Mouse (Mus musculus) small intestine, adult 2 months (tissue): Measurements from ENCODE around the gene Dhps. TPM values are rescaled to one million over a fixed set of nuclear protein-coding genes. Genes with fewer than 3 reads are reported as not detected.
A peak's percentile ranks its signal among the peaks of the same experiment; 100 is the strongest.

Source experiments
- H3K27ac ChIP-seq: fragments of 200-500 bp; 2 replicates; pipeline ENCODE4 v1.5.1; 2012; ENCODE audit warnings: low read depth, low read length, control low read depth, inconsistent platforms; ENCODE audit not compliant: insufficient read depth
- H3K27me3 ChIP-seq: fragments of 200-500 bp; 2 replicates; pipeline ENCODE4 v1.6.1; 2012; ENCODE audit warnings: mild to moderate bottlenecking, moderate library complexity, low read length, inconsistent platforms; ENCODE audit not compliant: control insufficient read depth, insufficient read depth
- H3K36me3 ChIP-seq: fragments of 200-500 bp; 2 replicates; pipeline ENCODE4 v1.6.1; 2012; ENCODE audit warnings: mild to moderate bottlenecking, low read length, control low read depth, inconsistent platforms; ENCODE audit not compliant: control insufficient read depth, insufficient read depth
- H3K4me1 ChIP-seq: fragments of 200-500 bp; 2 replicates; pipeline ENCODE4 v1.6.1; 2012; ENCODE audit warnings: low read length, inconsistent platforms, mixed read lengths; ENCODE audit not compliant: control insufficient read depth, insufficient read depth, insufficient read length
- H3K4me3 ChIP-seq: fragments of 200-500 bp; 2 replicates; pipeline ENCODE4 v1.5.1; 2012; ENCODE audit warnings: low read depth, mild to moderate bottlenecking, control low read depth, inconsistent platforms, low read length, moderate library complexity
- CTCF ChIP-seq: fragments of 200-500 bp; IDR thresholded peaks from 2 replicates; pipeline ENCODE4 v1.5.1; 2012; ENCODE audit warnings: low read depth, mild to moderate bottlenecking, control low read depth, inconsistent platforms, low read length, moderate library complexity, mixed read lengths; ENCODE audit not compliant: insufficient replicate concordance, insufficient read length; ENCODE audit errors: extremely low read depth
- POLR2A ChIP-seq: fragments of 200-500 bp; IDR thresholded peaks from 2 replicates; pipeline ENCODE4 v1.6.1; 2012; ENCODE audit warnings: low read depth, mild to moderate bottlenecking, control low read depth, inconsistent platforms, low read length, moderate library complexity
- WGBS: fragments of 180-500 bp; shearing (Covaris S2); methylation state at CpG from one replicate; pipeline ENCODE4 v1.1.7; 2018; 5-methylcytosine and 5-hydroxymethylcytosine counted together
- polyA plus RNA-seq: library from polyadenylated mRNA; depleted of rRNA; stranded (reverse); fragments of >200 nt; gene quantifications from 2 replicates; pipeline ENCODE4 v1.2.3, GENCODE M21; 2012; rRNA removed

Gene Dhps
- polyA plus RNA-seq = 34.8 and 47.2 TPM in 2 replicates

DNA sequence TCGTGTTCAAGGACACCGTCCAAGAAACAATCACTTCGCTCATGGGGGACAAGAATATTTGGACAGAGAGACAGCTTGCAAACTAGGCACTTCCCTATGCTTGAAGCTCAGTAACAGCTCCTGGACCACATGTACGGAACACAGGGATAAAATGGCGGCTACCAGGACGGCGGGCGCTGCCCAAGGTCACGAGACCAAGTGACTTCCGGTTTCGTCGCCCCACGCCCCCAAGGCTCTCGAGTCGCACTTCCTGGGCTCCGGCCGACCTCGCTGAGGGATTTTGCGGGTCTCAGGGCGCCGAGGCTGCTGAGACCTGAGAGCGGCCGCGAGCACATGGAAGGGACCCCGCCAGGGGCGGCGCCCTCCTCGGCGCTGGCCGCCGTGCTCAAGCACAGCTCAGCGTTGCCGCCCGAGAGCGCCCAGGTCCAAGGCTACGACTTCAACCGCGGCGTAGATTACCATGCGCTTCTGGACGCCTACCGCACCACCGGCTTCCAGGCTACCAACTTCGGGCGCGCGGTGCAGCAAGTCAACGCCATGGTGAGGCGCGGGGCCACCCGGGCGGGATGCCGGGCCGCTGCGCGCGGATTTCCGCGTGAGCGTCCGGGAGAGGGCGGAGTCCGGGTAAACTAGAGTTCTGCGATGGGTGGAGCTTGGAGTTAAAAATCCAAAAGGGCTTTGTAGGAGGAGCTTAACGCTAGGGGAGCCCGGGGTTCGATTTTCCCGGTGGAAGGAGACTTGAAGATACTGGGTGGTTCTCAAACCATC is at the start of gene Dhps:
Gene Dhps, plus strand, starts transcription at position 244 of the 768 bp plus-strand sequence.
- no peak for TF ChIP-seq CTCF
- peak; percentile 84 for TF ChIP-seq POLR2A
- no peaks in the 10 kb centered on the region for H3K27me3 ChIP-seq
- H3K4me3 ChIP-seq = peak within 1 kb of the TSS; percentile 74
- peaks cover 26% of the 10 kb centered on the region for H3K36me3 ChIP-seq
- WGBS = under 1% methylated on average over 68 of the region's 68 CpGs
- H3K4me1 ChIP-seq = peaks cover 12% of the 10 kb centered on the region; the same call in 1 of the 2 replicates
- peak within 1 kb of the TSS; percentile 93 for H3K27ac ChIP-seq

DNA sequence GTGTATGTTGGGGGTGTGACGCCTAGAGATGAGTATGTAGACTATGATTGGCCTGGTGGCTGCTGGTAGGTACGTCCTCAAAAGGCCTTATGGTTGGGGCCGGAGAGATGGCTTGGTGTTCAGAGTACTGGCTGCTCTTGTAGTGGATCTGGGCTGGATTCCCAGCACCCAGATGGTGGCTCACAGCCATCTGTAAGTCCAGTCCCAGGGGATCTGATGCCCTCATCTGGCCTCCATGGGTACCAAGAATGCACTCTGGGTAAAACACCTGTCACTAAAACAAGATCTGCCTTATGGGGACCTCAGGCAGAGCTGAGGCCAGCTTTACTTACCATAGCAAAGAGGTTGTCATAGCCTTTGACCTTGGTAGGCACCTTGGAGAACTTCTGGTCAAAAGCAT is 47.7 kb upstream of the Dhps start:
- peaks cover 27% of the 10 kb centered on the region for H3K36me3 ChIP-seq
- no peaks in the 10 kb centered on the region for H3K27me3 ChIP-seq
- no peak overlapping the region for H3K4me3 ChIP-seq
- H3K27ac ChIP-seq = no peak overlapping the region
- H3K4me1 ChIP-seq = peaks cover 19% of the 10 kb centered on the region
- TF ChIP-seq CTCF = no peak
- no peak for TF ChIP-seq POLR2A
- WGBS = 89% methylated on average over 3 of the region's 3 CpGs

DNA sequence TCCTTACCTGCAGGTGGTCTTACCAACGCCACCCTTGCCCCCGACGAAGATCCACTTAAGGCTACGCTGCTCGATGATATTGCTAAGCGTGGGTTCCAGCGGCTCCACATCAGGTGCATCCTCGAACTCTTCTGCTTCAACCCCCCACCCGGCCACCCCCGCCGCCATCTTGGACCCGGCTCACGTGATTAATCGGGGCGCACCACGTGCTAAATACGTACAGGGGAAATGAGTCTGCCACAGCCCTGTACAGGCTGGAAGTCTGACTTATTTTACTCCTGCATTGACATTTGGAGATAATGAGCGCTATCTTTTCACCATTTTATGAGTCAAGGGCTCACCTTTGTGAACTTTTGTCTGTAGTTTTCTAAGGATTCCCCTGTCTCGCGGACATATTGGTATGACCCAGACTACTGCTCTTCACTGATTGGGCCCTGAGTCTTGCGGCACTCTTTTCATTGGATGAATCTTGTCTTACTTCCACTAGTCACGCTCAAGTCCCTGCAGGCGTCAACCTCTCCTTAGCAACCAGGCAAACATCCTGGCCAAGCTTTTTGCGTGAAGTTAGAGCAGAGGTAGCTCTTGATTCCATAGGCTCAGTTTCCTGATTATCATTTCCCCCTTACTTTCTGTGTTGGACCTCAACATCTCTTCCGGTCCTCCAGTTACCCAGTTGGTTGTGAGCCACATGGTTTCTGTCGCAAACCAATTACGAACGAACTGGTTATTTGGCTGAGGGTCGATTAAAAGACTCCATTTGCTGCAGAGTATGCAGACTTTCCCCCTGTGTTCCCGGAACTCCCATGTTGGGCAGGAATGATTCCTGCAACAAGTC is 46.2 kb upstream of the Dhps start, which contains the start of gene Asna1:
Gene Asna1, minus strand, starts transcription at position 184 of the 835 bp plus-strand sequence.
- Histone ChIP-seq H3K36me3 (peaks cover 21% of the 10 kb centered on the region), H3K27ac (peak within 1 kb of the TSS; percentile 75), H3K4me1 (peaks cover 19% of the 10 kb centered on the region), H3K4me3 (peak within 1 kb of the TSS; percentile 83), H3K27me3 (no peaks in the 10 kb centered on the region)
- WGBS = 1% methylated on average over 30 of the region's 30 CpGs
- TF ChIP-seq CTCF (no peak), POLR2A (peak; percentile 39; the same call in 1 of the 2 replicates)

DNA sequence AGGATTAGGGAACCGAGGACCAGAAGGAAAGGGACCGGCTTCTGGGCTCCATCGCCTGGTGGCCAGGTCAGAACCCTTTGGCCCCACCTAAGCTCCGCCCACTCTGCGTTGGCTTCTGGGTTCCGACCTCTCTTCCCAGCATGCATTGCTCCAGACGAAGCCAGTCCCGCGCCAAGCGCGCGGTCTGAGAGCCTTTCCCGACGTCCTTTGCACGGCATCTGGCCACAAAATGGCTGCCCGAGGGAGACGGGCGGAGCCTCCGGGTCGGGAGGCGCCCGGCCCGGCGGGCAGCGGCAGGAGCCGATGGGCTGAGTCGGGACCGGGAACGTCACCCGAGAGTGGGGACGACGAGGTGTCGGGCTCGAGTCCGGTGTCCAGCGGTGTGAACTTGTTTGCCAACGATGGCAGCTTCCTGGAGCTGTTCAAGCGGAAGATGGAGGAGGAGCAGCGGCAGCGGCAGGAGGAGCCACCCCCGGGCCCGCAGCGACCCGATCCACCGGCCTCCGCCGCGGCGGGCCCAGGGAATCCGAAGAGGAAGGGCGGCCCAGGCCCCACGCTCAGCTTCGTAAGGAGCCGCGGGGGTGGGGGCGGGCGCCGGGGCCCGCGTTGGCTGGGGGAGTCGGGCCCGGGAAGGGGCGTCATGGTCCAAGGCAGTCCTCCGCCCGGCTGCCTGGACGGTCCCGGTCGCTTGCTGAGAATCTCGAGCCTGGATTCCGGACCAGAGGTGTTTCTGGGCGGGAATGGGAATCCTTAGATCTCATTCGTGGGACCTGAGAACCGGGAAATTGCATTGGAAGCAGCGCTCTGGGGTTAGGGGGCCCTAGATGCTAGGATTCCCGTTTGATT is 44.7 kb upstream of the Dhps start, which contains the start of gene Trir:
Gene Trir, plus strand, starts transcription at position 154 of the 846 bp plus-strand sequence.
- TF ChIP-seq CTCF = no peak
- peak; percentile 96 for TF ChIP-seq POLR2A
- H3K4me3 ChIP-seq = peak within 1 kb of the TSS; percentile 83
- peaks cover 23% of the 10 kb centered on the region for H3K36me3 ChIP-seq
- WGBS = 0% methylated on average over 75 of the region's 75 CpGs
- H3K27ac ChIP-seq = peak within 1 kb of the TSS; percentile 79
- H3K4me1 ChIP-seq = peaks cover 19% of the 10 kb centered on the region
- H3K27me3 ChIP-seq = no peaks in the 10 kb centered on the region

DNA sequence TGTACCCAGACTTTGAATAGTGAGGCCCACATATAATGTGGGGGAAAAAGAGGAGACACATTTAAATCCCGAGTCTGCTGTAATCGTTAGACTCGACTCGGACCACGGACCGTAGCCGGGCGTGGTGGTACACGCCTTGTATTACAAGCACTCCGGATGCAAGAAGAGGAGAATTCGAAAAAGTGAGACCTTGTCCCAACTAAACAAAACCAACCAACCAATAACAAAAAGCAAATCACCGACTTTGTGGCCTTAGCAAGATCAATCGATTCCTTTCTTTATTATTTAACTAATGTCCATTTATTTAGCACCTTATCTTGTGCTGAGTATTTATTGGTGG is 44.1 kb upstream of the Dhps start:
- under 1% methylated on average over 13 of the region's 13 CpGs for WGBS
- H3K4me1 ChIP-seq = peaks cover 19% of the 10 kb centered on the region
- H3K27me3 ChIP-seq = no peaks in the 10 kb centered on the region
- H3K36me3 ChIP-seq = peaks cover 24% of the 10 kb centered on the region
- peak overlapping the region; percentile 79 for H3K27ac ChIP-seq
- TF ChIP-seq POLR2A (no peak), CTCF (no peak)
- peak overlapping the region; percentile 83 for H3K4me3 ChIP-seq

DNA sequence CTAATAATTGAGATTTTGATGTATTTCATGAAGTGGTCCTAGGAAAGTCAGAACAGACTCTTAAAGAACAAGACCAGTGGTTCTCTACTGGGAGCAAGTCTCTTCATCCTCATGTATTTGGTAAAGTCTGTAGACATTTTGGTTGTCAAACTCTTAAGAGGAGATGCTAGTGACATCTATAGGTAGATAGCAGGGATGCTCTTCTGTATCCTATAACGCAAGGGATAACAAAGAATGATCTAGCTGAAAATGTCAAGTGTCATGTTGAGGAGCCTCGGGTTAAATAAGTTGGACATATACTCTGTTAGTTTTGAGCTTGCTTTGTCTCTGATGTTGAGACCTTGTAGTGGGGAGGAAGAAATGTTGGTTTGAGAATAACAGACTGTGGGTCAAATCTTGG is 43.6 kb upstream of the Dhps start:
- H3K4me1 ChIP-seq = peaks cover 19% of the 10 kb centered on the region
- no peak overlapping the region for H3K4me3 ChIP-seq
- no peak overlapping the region for H3K27ac ChIP-seq
- no peaks in the 10 kb centered on the region for H3K27me3 ChIP-seq
- 4% methylated on average over 2 of the region's 2 CpGs for WGBS
- peaks cover 26% of the 10 kb centered on the region for H3K36me3 ChIP-seq
- TF ChIP-seq CTCF = no peak
- TF ChIP-seq POLR2A = no peak
